Mouse (Mus musculus) right cerebral cortex, postnatal 36 days (tissue): Measurements from ENCODE around the gene Nipsnap2.
"Not testable (repeated sequence)": the region's sequence is repeated elsewhere in the genome, so short reads cannot be mapped to it uniquely, and the experiment has no call there.

ENCODE experiments used
- DNase-seq, 2 experiments: peaks; one replicate each; pipeline ENCODE4 v3.0.0; 2022; ENCODE audit warnings: low spot score in 2 of 2, mixed read lengths in 1 of 2

Gene Nipsnap2

DNA sequence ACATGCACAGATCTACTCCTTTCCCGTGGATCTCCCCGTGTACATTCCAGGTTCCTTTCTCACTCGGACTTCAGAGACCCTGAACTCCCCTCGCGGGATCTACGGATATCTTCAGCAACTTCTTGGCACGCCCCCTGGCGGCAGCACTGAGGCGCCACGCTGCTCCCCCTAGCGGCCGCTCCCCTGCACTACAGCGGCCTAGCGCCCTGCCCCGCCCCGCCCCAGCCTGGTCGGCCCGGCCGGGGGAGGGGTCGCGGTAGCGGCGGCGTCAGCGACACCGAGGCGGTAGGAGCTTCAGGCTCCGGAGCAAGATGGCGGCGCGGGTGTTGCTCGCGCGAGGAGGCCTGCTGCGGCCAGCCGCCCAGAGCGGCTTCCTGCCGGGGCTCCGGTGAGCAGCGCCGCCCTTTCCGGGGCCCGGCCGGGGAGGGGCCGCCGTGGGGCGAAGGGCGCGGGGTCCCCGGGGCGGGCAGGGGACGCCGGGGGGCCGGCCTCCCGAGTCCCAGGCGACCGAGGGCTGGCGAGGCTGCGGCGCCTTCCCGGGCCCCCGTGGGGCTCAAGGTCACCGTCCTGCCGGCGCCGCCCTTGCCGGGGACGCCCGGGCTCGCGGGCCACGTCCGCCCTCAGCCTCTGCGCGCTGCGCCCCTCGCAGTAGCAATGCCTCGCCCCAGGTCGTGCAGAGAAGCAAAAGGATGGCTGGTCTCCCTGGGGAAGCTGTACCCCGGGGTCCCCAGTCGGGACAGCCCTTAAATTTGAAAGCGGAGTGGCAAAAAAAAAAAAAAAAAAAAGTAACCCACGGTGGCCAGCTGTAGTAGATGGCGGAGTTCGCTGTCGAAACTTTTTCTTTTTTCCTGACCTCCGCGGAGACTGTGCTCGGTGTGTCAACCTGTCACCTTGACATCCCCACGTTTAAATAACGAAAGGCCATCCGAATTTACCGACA, at the start of gene Nipsnap2:
Gene Nipsnap2 (plus strand): TSS at position 230 of the 940 bp plus-strand sequence.
- DNase-seq = peak; percentile 77 to 86

DNA sequence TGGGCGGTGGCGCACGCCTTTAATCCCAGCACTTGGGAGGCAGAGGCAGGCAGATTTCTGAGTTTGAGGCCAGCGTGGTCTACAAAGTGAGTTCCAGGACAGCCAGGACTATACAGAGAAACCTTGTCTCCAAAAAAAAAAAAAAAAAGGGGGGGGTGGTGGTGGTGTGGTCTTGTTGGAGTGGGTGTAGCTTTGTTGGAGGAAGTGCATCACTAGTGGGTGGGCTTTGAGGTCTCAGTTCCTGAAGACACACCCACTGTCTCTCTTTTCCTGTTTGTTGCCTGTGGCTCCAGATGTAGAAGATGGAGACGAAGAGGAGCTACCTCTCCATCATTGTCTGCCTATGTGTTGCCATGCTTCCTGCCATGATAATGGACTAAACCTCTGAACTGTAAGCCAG, 39.7 kb upstream of the Nipsnap2 start:
- not testable (repeated sequence) for DNase-seq

DNA sequence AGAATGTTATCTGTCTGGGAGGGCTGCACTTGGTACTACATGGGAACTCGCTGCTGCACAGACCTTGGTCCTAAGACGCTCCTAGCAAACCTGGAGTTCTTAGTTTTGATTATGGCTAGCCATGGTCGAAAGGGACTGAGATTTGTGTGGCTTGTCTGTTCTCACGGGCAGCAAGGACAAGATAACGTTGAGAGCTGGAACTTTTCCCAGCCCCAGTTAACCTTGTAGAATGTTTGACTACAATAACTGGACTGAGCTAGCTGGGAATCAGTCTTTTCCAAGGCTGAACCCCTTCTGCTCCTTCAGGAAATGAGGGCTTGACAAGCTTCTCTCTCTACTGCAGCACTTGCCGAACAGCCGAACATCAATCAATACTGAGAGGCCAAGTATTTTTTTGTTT, 37.2 kb upstream of the Nipsnap2 start:
- DNase-seq = no peak

DNA sequence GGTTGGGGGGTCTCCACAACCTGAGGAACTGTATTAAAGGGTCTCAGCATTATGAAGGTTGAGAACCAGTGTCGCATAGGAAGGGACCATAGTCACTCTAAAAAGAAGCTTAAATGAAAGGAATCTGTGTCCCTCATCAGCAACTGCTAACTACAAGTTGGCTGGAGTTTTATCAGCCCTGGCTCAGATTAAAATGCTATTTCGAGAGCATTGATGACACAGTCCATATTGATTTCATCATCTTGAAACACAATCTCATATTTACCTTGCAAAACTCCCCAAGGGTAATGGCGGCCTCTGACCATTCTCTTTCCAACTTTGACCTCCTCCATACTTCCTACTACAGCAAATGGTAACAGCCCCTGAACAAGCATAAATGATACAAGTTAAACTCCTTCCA, 34.3 kb upstream of the Nipsnap2 start:
- no peak for DNase-seq

- no peak for DNase-seq
These were observed 24.4 kb upstream of the Nipsnap2 start for GRCm38 (mm10) chr5:129700506-129700905.

GRCm38 (mm10) chr5:129701706-129702105, 23.2 kb upstream of the Nipsnap2 start:
- DNase-seq = no peak

DNA sequence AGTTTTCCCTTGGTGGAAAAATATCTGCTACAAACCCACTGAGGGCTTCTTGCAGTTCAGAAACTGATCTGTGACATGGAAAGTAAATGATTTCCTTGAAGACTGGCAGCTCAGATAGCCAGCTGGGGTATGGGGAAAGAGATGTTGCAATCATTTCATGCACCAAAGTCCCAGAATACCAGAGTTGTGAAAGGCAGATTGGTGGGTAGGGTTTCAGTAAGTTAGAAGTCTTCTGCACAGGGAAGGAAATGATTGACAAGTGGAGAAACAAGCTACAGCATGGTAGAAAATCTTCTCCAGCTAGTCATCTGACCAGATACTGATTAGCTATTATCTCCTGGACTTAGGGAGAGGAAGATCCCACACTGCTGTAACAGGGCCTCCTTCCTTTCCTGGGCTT, 21.5 kb upstream of the Nipsnap2 start:
- no peak for DNase-seq

DNA sequence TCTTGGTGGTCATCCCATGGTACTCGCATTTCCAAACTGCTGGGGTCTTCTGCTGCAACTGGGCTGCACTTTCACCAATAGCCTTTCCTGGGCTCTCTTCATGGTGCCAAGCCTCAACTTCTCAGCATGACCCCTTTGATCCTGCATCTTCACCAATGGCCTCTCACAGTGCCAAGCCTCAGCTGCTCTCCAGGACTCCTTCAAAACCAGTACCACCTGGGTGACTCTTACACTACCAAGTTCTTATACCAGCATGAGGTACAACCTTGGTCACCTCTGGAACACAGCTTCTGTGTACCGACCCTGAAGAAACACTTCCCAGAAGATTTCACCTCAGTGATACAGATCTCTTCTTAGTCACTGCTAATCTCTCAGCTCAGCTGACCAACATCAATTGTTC, 16.5 kb upstream of the Nipsnap2 start, which contains the start of gene Sept14:
Gene Sept14 (minus strand): TSS at position 101 of the 400 bp plus-strand sequence.
- no peak for DNase-seq

DNA sequence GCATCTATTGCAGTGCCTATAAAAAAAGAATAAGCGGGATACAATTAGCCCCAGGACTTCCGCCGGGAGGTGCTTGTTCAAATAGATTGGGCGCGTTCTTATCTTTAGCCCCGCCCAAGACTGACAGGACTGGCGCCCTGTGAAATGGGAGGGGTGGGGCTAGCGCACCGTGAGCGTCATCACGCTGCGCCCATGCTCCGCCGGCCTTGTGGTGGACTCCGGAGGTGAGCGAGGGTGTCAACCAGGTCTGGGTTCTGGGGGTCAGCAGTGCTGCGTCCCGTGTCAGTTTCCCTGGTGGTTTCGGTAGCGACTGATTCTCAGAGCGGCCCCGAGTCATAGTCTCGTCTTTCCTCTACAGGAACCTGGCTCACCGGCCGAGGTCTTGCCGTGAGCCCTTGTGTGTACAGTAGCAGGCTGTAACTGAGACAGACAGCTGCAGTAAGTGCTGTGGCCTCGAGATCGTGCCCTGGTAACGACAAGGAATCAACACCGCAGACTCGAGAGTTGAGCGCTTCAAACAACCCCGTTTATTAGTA, 9.5 kb upstream of the Nipsnap2 start, which contains the start of gene Mrps17:
Gene Mrps17 (plus strand): TSS at position 172 of the 536 bp plus-strand sequence.
- peak; percentile 89 to 92 for DNase-seq

- no peak for DNase-seq
These were observed 7.8 kb upstream of the Nipsnap2 start for GRCm38 (mm10) chr5:129717016-129717415.

DNA sequence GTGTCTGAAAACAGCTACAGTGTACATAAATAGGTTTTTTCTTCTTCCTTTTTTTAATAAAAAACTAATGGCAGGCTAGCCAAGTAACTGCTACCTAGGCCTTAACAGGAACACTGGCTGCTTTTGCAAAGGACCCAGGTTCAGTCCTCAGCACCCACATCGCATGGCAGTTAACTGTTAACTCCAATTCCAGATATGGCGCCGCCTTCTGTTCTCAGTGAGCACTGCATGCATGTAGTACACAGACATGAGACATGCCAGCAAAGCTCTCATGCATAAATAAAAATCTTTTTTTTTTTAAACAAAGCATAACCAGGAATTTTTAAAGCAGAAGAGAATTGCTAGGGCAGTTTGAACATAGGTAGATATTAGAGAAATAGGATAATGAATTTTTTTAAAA, 4.7 kb upstream of the Nipsnap2 start:
- DNase-seq = no peak

DNA sequence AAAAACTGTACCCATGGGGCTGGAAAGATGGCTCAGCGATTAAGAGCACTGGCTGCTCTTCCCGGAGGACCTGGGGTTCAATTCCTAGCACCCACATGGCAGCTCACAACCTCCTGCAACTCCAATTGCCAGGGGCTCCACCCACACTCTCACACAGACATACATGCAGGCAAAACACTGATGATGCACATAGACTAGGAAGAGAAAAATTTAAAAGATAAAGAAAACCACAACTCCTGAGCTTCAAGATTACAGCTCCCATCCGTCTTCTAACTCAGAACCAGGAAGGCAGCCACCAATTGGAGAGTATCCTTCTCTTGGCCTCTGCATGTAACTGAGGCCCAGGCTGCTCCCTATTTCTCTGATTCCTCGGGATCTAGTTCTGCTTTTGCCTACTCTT, 595 bp upstream of the Nipsnap2 start:
- DNase-seq = no peak

GRCm38 (mm10) chr5:129725774-129726392, 1.0 kb downstream of the Nipsnap2 start:
- DNase-seq = no peak

- DNase-seq = no peak
These were observed 1.9 kb downstream of the Nipsnap2 start for GRCm38 (mm10) chr5:129726784-129727183.

DNA sequence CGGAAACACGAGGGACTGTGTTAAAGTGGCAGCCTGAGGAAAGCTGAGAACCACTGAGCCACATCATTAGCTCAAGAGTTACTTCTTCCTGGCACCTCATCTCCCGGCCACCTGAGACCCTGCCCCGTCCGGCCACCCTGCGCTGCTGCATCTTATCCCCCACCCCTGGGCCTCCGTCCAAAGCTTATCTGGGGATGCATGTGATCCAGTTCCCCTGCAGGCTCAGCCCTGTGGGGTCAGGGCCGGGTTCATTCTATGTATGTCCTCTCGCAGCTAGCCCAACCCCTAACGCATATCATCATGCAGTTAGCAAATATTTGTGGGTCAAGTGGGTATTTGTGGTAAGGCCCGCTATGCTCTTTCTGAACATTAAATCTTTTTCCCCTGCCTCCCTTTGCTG, 4.4 kb downstream of the Nipsnap2 start:
- DNase-seq = no peak

- no peak for DNase-seq
These were observed 5.5 kb downstream of the Nipsnap2 start for GRCm38 (mm10) chr5:129730344-129730743.

DNA sequence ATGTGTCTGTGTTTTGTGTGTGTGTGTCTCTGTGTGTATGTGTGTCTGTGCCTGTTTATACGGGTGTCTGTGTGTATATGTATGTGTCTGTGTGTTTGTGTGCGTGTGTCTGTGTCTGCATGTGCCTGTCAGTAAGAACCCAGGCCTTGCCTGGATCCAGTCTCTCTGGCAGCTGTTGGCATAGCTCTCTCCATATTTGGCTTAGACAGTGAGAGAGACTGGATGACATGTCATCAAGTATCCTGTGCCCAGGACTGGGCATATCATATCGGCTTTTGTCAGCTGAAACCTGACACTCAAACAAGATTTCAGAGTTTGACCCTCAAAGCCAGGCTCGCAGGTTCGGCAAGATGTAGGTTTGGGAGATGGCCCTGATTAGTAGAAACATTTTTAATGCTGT, 6.2 kb downstream of the Nipsnap2 start:
- DNase-seq = no peak

- no peak for DNase-seq
These were observed 16.1 kb downstream of the Nipsnap2 start for GRCm38 (mm10) chr5:129740976-129741375.

DNA sequence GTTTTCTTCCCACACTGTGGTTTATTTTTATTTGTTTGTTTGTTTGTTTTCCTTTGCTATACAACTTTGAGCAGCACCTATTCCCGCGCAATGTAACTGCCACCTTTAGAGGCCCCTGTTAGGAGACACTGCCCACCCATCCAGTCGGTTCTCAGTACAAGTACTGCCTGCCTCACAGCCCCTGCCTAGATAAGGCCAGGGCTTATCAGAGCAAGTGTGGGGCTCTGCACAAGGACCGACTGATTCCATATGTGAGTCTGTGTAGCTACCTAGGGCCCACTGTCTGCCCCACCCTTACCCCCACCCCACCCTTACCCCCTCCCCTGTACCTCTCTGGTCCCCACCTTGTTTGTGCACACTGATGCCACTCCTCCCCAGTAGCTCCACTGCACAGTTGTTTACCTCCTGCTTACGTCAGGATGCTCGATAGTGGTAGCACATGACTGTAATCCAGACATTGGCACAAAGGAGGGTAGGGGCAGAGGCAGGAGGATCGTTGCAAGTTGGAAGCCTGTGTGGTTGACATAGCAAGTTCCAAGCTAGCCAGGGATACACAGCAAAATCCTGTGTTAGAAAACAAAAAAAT, 18.1 kb downstream of the Nipsnap2 start:
- no peak for DNase-seq

GRCm38 (mm10) chr5:129744050-129744449, 19.2 kb downstream of the Nipsnap2 start:
- DNase-seq = no peak

- DNase-seq = no peak
These were observed 32.0 kb downstream of the Nipsnap2 start for GRCm38 (mm10) chr5:129756886-129757285.

- no peak for DNase-seq
These were observed 35.1 kb downstream of the Nipsnap2 start for GRCm38 (mm10) chr5:129759929-129760480.
